Mouse (Mus musculus) neutrophil, adult 5-6 weeks (primary cell): ENCODE data around the gene Hist1h1d. TPM values are rescaled to one million over a fixed set of nuclear protein-coding genes. Genes with fewer than 3 reads are reported as not detected.
"Not testable (repeated sequence)": the region's sequence is repeated elsewhere in the genome, so short reads cannot be mapped to it uniquely, and the experiment has no call there.

Experiments
- ATAC-seq: fragments of 151-379, 151-347 bp; 2 replicates; pipeline ENCODE4 v1.8.0; 2017; ENCODE audit warnings: mild to moderate bottlenecking, moderate TSS enrichment; ENCODE audit not compliant: insufficient number of reproducible peaks, poor library complexity, low FRiP score, severe bottlenecking; ENCODE audit errors: extremely low read depth
- total RNA-seq: library from RNA; stranded (forward); fragments of 200-1000 nt; gene quantifications from 2 replicates; pipeline ENCODE4 v1.2.3, GENCODE M21; 2017

Hist1h1d gene
- total RNA-seq, 1 experiment from 2014 or later: 28.7 TPM

DNA sequence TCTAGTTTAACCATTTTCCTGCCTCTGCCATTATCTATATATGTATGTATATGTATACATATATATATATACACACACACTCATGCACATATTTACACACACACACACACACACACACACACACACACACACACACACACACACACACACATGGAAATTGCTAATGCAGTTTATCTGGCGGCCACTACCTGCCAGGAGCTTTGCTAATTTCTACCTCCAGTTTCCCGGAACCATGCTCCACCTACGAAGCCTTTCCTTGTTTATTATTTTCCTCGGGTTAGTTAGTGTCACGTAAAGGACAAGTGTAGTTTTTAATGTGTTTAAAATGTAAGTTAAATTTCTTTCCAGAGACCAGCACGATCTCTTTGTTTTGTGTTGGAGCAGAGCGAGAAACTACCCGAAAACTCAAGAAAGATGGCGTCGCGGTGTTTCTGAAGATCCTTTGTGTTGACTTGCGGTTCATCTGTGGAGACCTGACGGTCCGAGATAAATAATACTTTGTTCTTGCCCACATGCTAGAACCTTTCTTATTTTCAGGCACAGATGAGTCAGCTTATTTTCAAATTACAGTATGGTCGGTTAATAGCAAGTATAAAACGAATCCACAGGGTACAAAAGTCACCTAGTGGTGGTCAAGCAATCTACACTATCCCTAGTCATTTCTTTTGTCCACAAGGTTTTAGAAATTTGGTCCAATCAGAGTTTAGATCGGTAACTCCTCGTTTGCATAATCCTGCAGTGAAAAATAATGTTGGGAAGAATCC lies 9.8 kb downstream of the Hist1h1d start:
- ATAC-seq: peak; percentile 45; the same call in 1 of the 2 replicates

DNA sequence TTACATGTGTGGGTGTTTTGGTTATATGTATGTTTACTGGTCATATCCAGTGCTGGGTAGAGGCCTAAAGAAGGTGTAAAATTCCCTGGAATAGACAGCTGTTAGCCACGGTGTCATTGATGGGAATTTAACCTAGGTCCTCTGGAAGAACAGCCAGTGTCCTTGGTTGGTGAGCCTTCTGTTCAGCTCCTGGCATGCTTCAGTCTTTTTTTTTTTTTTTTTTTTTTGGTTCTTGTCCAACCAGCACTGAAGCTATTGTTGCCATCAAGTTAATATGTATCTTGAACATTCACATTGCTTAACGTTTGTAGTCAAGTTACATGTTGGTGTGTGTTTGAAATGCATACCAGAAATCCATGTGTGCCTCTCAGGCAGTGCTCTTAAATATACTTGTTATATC lies 11.4 kb downstream of the Hist1h1d start:
- no peak for ATAC-seq

DNA sequence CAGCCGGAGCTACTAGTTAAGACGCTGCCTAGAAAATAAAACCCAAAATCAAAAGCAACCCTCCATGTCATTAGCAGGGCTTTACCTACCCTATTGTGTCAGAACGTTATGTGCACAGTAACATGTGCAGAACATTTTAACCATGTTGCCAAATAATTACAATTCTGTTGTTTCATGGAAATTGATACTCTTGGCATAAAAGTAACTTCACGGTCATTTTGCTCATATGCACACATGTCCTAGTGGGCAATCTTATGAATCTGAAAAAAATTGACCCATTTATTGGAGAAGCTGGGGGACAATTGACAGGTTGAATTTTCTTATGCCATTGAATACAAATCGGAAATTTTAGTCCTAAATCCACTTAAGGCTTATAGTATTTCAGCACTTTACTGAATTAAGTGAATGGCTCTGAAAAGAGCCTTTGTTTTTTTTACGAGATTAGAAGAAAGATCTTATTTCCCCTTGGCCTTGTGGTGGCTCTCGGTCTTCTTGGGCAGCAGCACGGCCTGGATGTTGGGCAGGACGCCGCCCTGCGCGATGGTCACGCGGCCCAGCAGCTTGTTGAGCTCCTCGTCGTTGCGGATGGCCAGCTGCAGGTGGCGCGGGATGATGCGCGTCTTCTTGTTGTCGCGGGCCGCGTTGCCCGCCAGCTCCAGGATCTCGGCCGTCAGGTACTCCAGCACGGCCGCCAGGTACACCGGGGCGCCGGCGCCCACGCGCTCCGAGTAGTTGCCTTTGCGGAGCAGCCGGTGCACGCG lies 17.4 kb downstream of the Hist1h1d start:
- ATAC-seq: not testable (repeated sequence)

DNA sequence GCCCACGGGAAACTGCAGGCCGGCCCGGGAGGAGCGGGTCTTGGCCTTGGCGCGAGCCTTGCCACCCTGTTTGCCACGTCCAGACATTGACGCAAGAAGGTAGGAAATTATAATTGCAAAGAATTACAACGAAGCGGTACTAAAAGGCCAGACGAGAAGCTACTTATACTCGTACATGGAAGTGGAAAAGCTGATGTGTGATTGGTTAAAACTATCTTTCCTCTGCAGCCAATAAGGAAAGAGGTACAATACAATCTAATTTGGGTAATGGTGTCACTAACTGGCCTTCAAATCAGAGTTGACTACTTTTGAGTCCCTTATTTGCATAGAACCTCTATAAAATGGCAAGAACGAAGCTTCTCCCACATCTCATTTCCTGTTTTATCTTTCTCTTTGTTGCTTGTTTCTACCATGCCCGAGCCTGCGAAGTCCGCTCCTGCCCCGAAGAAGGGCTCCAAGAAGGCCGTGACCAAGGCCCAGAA lies 18.0 kb downstream of the Hist1h1d start, which contains the start of the genes Hist1h2ae and Hist1h2bg:
Gene Hist1h2ae (minus strand): TSS at position 199 of the 482 bp plus-strand sequence.
Gene Hist1h2bg (plus strand): TSS at position 375 of the 482 bp plus-strand sequence.
- peak; percentile 84 for ATAC-seq

DNA sequence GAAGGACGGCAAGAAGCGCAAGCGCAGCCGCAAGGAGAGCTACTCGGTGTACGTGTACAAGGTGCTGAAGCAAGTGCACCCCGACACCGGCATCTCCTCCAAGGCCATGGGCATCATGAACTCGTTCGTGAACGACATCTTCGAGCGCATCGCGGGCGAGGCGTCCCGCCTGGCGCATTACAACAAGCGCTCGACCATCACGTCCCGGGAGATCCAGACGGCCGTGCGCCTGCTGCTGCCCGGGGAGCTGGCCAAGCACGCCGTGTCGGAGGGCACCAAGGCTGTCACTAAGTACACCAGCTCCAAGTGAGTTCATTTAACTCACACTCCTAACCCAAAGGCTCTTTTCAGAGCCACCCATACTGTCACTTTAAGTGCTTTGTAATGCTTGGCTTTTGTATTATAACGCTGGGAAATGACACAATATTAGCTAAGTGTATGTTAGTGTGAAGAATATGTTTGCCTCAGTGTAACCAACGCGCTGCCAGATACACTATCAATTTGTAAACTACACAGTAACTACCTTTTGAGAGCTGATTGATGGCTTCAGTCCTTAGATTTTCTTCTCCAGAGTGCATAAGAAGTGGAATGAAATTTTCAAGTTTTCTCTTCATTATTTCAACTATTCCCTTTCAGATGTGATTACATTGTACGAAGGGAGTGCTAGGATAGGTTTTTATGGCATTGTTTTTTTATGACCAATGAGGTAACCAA lies 18.6 kb downstream of the Hist1h1d start:
- not testable (repeated sequence) for ATAC-seq

DNA sequence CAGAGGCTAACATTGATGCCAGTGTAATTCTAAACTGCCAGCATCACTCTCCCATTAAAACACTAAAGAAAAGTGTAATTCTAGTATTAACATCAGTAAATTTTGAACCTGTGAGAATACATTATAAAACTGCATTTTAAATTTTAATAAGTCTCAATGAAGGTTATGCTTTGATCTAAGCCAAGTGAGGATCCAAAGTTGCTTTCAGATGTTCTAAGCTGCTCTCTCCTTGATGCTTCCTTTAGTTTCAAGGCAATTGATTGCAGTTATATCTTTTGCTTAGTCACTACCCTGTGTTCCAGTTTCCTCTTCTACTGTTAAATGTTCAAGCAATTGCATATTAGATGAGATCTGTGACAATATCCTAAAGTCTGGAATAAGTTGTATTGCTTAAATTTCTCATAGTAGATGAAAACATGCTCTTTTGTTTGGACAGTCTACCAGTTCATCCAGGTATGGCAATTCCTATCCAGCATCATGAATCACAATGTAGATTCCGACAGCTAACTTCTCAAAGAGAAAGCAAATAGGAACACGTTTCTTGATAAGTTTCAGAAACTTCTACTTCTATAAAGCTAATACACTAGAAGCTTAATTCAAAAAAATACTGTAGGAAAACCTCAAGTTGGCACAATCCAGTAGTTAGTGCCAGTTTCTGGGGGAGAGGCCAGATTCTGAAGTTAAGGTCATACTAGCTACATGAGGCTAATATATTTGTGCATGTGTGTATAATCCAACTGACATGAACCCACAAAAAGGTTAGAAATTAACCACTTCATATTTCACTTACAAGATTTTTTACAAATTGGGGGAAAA lies 19.4 kb downstream of the Hist1h1d start:
- no peak for ATAC-seq

DNA sequence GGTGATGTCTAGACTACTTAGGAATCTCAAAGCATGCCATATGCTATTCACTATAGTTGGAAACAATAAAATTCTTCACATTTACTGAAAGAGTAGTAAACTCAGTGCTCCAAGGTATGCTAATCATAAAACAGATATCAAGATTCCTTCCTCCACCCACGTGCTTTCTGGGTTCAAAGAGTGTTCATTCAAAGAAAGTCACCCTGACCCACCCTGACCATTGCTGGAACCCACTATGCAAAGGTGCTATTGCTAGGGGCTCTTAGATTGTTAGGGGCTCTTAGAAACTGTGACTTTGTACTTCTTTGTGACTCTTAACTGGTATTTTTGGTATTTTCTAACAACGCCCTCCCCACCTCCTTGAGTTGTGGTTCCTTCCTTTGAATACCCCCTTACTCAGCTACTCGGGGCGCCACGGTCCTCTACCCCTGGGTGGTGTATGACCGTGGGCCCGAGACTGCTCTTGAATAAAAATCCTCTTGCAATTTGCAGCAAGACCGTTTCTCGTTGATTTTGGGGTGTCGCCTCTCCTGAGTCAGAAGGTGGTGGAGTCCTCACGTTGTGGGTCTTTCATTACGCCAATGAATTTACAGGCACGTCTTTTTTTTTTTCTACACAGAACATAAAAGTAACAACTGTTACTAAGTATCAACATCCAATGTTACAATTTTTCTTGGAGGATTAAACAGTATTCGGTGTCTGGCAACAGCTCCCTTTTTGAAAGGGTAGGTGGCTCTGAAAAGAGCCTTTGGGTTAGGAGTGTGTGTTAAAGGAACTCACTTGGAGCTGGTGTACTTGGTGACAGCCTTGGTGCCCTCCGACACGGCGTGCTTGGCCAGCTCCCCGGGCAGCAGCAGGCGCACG lies 20.2 kb downstream of the Hist1h1d start:
- ATAC-seq: not testable (repeated sequence)

DNA sequence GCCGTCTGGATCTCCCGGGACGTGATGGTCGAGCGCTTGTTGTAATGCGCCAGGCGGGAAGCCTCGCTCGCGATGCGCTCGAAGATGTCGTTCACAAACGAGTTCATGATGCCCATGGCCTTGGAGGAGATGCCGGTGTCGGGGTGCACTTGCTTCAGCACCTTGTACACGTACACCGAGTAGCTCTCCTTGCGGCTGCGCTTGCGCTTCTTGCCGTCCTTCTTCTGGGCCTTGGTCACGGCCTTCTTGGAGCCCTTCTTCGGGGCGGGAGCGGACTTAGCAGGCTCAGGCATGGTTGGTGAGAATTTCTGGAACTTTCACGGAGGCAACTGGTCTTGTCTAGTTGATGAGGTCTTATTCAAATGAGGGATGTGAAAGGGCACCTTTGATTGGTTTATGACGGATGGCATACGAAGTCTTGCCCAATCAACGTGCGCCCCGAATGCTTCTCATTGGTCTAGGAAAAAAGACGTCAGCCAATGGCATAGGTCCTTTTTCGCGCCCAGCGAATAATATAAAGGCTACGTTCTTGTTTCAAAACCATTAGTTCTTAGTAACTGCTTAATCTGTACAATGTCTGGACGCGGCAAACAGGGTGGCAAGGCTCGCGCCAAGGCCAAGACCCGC lies 20.9 kb downstream of the Hist1h1d start, which contains the start of the genes Hist1h2bf and Hist1h2ad:
Gene Hist1h2bf (minus strand): TSS at position 299 of the 627 bp plus-strand sequence.
Gene Hist1h2ad (plus strand): TSS at position 484 of the 627 bp plus-strand sequence.
- peak; percentile 91 for ATAC-seq

DNA sequence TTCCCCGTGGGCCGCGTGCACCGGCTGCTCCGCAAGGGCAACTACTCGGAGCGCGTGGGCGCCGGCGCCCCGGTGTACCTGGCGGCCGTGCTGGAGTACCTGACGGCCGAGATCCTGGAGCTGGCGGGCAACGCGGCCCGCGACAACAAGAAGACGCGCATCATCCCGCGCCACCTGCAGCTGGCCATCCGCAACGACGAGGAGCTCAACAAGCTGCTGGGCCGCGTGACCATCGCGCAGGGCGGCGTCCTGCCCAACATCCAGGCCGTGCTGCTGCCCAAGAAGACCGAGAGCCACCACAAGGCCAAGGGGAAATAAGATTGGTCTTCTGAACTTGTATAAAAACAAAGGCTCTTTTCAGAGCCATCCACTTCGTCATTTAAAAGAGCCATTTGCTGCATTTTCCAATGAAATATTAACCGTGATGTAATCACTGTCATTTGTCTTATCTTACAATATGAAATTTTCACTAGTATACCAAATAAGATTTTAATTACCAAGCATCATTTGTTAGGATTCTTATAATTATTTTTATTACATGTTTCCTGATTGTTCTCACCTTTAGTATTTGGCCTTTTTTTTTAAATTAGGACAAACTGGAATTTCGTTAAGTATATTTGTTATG lies 21.6 kb downstream of the Hist1h1d start:
- not testable (repeated sequence) for ATAC-seq

DNA sequence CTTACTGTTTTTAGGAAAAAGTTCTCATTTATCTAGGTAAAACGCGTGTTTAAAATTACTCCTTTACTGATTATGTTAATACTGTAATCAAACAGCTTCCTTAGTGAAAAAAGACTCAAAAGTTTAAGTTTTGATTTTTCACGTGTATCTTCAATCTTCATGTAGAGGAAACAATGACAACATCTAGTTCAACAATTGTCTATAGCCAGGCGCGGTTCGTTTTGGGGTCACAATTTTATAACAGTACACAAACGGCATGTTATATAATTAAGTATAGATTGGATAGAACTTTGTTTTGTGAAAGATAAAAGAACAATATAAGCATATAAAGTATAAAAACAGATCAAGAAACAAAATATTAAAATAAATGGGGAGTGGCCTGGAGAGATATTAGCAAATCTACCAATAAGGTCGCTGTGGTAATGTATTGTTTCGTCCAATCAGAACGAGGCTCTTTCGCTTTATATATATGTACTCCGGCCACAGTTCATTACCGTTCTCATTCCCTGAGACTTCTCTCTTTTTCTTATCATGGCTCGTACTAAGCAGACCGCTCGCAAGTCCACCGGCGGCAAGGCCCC lies 22.3 kb downstream of the Hist1h1d start, which contains the start of gene Hist1h3d:
Gene Hist1h3d (plus strand): TSS at position 493 of the 581 bp plus-strand sequence.
- ATAC-seq: peak; percentile 53; the same call in 1 of the 2 replicates

DNA sequence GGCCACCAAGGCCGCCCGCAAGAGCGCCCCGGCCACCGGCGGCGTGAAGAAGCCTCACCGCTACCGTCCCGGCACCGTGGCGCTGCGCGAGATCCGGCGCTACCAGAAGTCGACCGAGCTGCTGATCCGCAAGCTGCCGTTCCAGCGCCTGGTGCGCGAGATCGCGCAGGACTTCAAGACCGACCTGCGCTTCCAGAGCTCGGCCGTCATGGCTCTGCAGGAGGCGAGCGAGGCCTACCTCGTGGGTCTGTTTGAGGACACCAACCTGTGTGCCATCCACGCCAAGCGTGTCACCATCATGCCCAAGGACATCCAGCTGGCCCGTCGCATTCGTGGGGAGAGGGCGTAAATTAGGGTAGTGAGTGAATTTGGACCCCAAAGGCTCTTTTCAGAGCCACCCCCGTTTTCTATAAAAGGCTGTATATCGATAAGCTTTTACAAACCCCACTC lies 22.8 kb downstream of the Hist1h1d start:
- ATAC-seq: not testable (repeated sequence)

DNA sequence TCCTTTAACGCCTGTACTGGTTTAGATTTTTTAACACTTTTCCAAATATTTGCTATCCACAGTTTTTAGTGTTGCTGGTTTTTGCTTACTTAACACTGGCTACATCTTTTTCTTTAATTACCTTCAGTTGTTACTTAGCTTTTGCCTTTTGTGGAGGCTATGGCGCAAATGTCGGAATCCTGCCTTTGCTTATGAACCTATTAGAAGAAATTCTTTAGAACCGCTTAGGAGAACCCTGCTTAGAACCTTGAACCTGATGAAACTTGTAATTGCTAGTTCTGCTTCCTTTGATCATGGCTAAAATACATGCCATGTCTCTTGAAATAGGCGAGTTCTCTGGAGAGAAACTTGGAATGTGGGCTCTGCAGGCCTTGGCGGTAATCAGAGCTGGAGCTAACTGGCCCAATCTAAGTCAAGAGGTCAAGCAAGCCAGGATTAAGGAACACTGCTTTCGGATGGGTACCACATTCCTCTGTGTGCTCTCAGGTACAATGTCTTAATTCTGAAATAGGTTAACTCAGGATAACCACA lies 23.4 kb downstream of the Hist1h1d start:
- no peak for ATAC-seq

DNA sequence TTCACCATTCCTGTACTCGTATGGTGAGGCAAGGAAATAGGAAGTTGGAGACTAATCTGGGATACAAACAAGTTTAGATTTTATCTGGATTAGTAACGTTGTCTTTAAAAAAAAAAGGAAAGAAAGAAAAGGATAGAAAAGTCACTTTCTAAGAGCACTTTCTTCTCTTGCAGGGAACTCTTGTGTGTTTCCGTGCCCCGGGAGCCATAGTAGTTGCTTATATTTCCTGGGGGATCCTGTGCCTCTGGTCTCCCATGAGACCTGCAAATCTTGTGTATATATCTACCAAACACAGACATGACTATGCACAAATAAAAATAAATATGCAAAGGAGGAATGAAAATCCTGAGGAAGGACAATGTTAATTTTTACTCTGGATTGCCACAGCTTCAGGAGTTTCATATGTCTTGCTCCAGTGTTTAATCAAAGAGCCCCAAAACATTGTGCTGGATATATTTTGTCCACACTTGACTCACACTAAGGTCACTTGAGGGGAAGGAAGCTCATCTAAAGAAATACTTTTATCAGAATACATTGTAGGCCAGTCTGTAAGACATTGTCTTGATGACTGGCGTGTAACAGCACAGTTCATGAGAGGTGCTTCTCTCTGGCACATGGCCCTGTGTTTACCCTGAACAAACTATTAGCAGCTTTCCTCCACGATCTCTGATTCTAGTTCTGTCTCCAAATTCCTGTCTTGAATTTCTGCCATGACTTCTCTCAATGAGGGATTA lies 24.0 kb downstream of the Hist1h1d start:
- ATAC-seq: no peak

DNA sequence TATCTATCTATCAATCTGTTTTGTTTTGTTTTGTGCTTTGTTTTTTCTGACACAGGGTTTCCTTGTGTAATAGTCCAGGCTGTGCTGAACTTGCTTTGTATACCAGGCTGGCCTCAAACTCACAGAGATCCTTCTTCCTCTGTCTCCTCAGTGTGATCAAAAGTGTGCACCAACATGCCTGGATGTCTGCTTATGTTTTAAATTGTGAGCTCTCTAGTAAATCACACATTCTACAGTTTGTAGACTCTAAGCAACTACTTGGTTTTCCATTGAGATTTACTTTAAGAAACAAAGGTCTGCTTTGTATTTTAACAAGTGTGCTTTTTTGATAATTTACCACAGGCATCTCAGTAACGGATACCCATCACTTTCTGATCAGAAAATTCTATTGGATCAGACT lies 24.8 kb downstream of the Hist1h1d start:
- no peak for ATAC-seq
